Mouse (Mus musculus) liver (tissue): ENCODE results near the gene Psmd3.
"Not testable (repeated sequence)": the region's sequence is repeated elsewhere in the genome, so short reads cannot be mapped to it uniquely, and the experiment has no call there.

Experiments used
- DNase-seq: peaks from one replicate; pipeline ENCODE4 v3.0.0-alpha.2; 2020; ENCODE audit warnings: mixed read lengths

Psmd3 gene

GRCm38 (mm10) chr11:98721458-98722226 is 39.3 kb downstream of the Psmd3 start:
- no peak for DNase-seq

- DNase-seq, result no peak
Measured at GRCm38 (mm10) chr11:98723098-98723497, 40.7 kb downstream of the Psmd3 start.

GRCm38 (mm10) chr11:98725926-98726506 is 43.7 kb downstream of the Psmd3 start:
- no peak for DNase-seq

- peak; percentile 83 for DNase-seq
Measured at GRCm38 (mm10) chr11:98729119-98729588, 46.8 kb downstream of the Psmd3 start, which contains the start of gene Med24. Med24 (minus strand) TSS chr11:98729435.

GRCm38 (mm10) chr11:98730727-98731126 is 48.4 kb downstream of the Psmd3 start:
- no peak for DNase-seq

GRCm38 (mm10) chr11:98731134-98731533 is 48.8 kb downstream of the Psmd3 start:
- no peak for DNase-seq

- DNase-seq, result no peak
Measured at GRCm38 (mm10) chr11:98734020-98734419, 51.7 kb downstream of the Psmd3 start.

GRCm38 (mm10) chr11:98735111-98735510 is 52.8 kb downstream of the Psmd3 start:
- no peak for DNase-seq

- DNase-seq, result no peak
Measured at GRCm38 (mm10) chr11:98736176-98736575, 53.8 kb downstream of the Psmd3 start.

GRCm38 (mm10) chr11:98737220-98737619 is 54.9 kb downstream of the Psmd3 start:
- DNase-seq, result not testable (repeated sequence)

- no peak for DNase-seq
Measured at GRCm38 (mm10) chr11:98738428-98738911, 56.1 kb downstream of the Psmd3 start.

- no peak for DNase-seq
Measured at GRCm38 (mm10) chr11:98738925-98739324, 56.6 kb downstream of the Psmd3 start.

GRCm38 (mm10) chr11:98740026-98740392 is 57.7 kb downstream of the Psmd3 start:
- peak; percentile 49 for DNase-seq

GRCm38 (mm10) chr11:98740393-98741050 is 58.2 kb downstream of the Psmd3 start, which contains the start of gene Thra:
Thra (plus strand) TSS chr11:98740638.
- DNase-seq, result peak; percentile 86

- no peak for DNase-seq
Measured at GRCm38 (mm10) chr11:98741051-98741620, 58.8 kb downstream of the Psmd3 start.

- DNase-seq, result peak; percentile 89
Measured at GRCm38 (mm10) chr11:98741622-98742396, 59.5 kb downstream of the Psmd3 start.

- DNase-seq, result peak; percentile 59
Measured at GRCm38 (mm10) chr11:98742397-98743291, 60.3 kb downstream of the Psmd3 start.

- peak; percentile 46 for DNase-seq
Measured at GRCm38 (mm10) chr11:98743655-98744345, 61.4 kb downstream of the Psmd3 start.

GRCm38 (mm10) chr11:98744456-98745019 is 62.2 kb downstream of the Psmd3 start:
- DNase-seq, result no peak
